8 mouse cellular contexts compared by ENCODE assay signal in the genomic region with DNA sequence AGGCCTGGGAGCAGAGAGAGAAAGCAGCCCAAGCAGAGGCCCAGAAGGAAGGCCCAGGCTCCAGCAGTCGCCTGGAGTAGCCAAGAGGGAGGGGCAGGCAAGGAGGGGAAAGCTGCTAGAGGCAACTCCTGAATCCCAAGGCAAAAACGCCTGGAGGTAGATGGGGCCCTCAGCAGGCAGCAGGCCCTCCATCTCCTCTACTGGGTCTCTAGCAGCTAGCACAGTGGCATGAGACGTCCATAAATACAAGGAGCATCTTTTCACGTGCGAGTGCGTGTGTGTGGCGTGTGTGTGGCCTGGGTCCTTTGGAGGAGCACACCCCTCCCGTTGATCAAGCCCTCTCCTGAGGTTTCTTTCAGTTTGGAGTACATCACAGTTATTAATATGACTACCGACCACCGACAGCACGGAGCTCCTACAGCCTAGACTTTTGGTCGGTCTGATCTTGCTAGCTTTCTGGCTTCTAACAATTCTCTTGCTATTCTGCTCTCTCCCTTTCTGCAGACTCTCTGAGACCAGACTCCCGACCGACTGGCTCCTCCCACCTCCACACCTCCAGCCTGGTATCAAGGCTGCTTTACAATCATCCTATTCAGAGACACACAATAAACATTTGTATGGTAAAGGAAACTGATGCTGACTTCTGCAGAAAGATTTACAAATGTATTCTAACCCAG. TPM values are rescaled to one million over a fixed set of nuclear protein-coding genes. Genes with fewer than 3 reads are reported as not detected.
A peak's percentile ranks its signal among the peaks of the same experiment; 100 is the strongest.
DNase-seq lines count a peak whose midpoint lies in the region; ATAC-seq and TF ChIP-seq lines count a peak whose summit lies in the region.

No protein-coding gene starts in this region.

- no peak for ATAC-seq in heart, embryonic 16.5 days (replicated peaks; ENCODE audit: extremely low read depth, insufficient read depth, low FRiP score)
- no peak for ATAC-seq in forebrain, postnatal 0 days
- no peak; the same call in 1 of the 2 replicates for ATAC-seq in midbrain, embryonic 14.5 days (ENCODE audit: low FRiP score, low TSS enrichment)

- no peak for DNase-seq in heart, adult 11 months
- peak; percentile 46 for DNase-seq in NIH3T3 (ENCODE audit: low read depth)
- peak; percentile 25 for DNase-seq in forebrain, postnatal 0 days
- peak; percentile 33 for DNase-seq in midbrain, embryonic 14.5 days
- DNase-seq in urinary bladder, adult 2 months (ENCODE audit: low spot score) = no peak
- no peak for DNase-seq in layer of hippocampus, adult 9-11 months
- DNase-seq in ovary, postnatal 10 days (ENCODE audit: low spot score) = no peak

- TF ChIP-seq CTCF in forebrain, postnatal 0 days (IDR thresholded peaks at IDR 0.05; ENCODE audit: low read depth) = no peak

- 18% methylated on average over 14 of the region's 14 CpGs for WGBS in heart, embryonic 16.5 days
- WGBS in forebrain, postnatal 0 days = 7% methylated on average over 14 of the region's 14 CpGs
- 3% methylated on average over 14 of the region's 14 CpGs for WGBS in midbrain, embryonic 14.5 days

- peaks cover 30% of the 10 kb centered on the region for H3K4me1 ChIP-seq in heart, embryonic 16.5 days (ENCODE audit: control insufficient read depth, insufficient read depth, low read length)
- peaks cover 27% of the 10 kb centered on the region; the same call in 1 of the 2 replicates for H3K4me1 ChIP-seq in forebrain, postnatal 0 days (ENCODE audit: insufficient read depth)
- peaks cover 28% of the 10 kb centered on the region for H3K4me1 ChIP-seq in midbrain, embryonic 14.5 days (ENCODE audit: control insufficient read depth, insufficient read depth, low read length)

- no peaks in the 10 kb centered on the region for H3K9me3 ChIP-seq in heart, embryonic 16.5 days (replicated peaks; ENCODE audit: control insufficient read depth, low read length)
- H3K9me3 ChIP-seq in forebrain, postnatal 0 days (ENCODE audit: low read length) = no peaks in the 10 kb centered on the region
- no peaks in the 10 kb centered on the region for H3K9me3 ChIP-seq in midbrain, embryonic 14.5 days (ENCODE audit: control insufficient read depth, low read length)

- H3K4me2 ChIP-seq in heart, embryonic 16.5 days (ENCODE audit: low read depth, low read length) = peak overlapping the region; percentile 32
- H3K4me2 ChIP-seq in forebrain, postnatal 0 days (ENCODE audit: low read depth) = no peak overlapping the region
- peak overlapping the region; percentile 22; the same call in 1 of the 2 replicates for H3K4me2 ChIP-seq in midbrain, embryonic 14.5 days (ENCODE audit: low read length)

- no peaks in the 10 kb centered on the region for H3K27me3 ChIP-seq in heart, embryonic 16.5 days (ENCODE audit: control insufficient read depth, insufficient read depth, low read length)
- no peaks in the 10 kb centered on the region for H3K27me3 ChIP-seq in forebrain, postnatal 0 days (ENCODE audit: insufficient read depth, low read length)
- H3K27me3 ChIP-seq in midbrain, embryonic 14.5 days (ENCODE audit: control insufficient read depth, insufficient read depth, low read length) = no peaks in the 10 kb centered on the region

- H3K27ac ChIP-seq in heart, embryonic 16.5 days (ENCODE audit: low read length) = peak overlapping the region; percentile 14; the same call in 1 of the 2 replicates
- peak overlapping the region; percentile 57 for H3K27ac ChIP-seq in forebrain, postnatal 0 days (ENCODE audit: low read depth, low read length)
- peak overlapping the region; percentile 71 for H3K27ac ChIP-seq in midbrain, embryonic 14.5 days (replicated peaks; ENCODE audit: low read depth, low read length)

- H3K9ac ChIP-seq in heart, embryonic 16.5 days (ENCODE audit: low read length) = peak overlapping the region; percentile 35
- H3K9ac ChIP-seq in forebrain, postnatal 0 days = peak overlapping the region; percentile 25; the same call in 1 of the 2 replicates
- H3K9ac ChIP-seq in midbrain, embryonic 14.5 days (replicated peaks; ENCODE audit: low read length) = 0 out of 2 replicates have a peak overlapping the region, but pooled peaks have one; percentile 37

- no peak overlapping the region for H3K4me3 ChIP-seq in heart, embryonic 16.5 days (ENCODE audit: low read length)
- no peak overlapping the region for H3K4me3 ChIP-seq in forebrain, postnatal 0 days (ENCODE audit: low read depth, low read length)
- H3K4me3 ChIP-seq in midbrain, embryonic 14.5 days (replicated peaks; ENCODE audit: low read depth, low read length) = no peak overlapping the region

- H3K36me3 ChIP-seq in heart, embryonic 16.5 days (ENCODE audit: control insufficient read depth, insufficient read depth) = no peaks in the 10 kb centered on the region
- no peaks in the 10 kb centered on the region for H3K36me3 ChIP-seq in forebrain, postnatal 0 days (ENCODE audit: insufficient read depth)
- H3K36me3 ChIP-seq in midbrain, embryonic 14.5 days (ENCODE audit: control insufficient read depth, insufficient read depth, low read length) = no peaks in the 10 kb centered on the region

RNA-seq across cellular contexts. Expression of a gene that starts 9.9 kb away (rescaled TPM):
- polyA plus RNA-seq in heart, embryonic 16.5 days (2015; fragmentation: Nextera tagmentation; extraction: Ambion mirVana) = 94.3 and 131 TPM in 2 replicates
- 43.7 and 49.9 TPM in 2 replicates for total RNA-seq in forebrain, postnatal 0 days (2014; rRNA removed)
- polyA plus RNA-seq in forebrain, postnatal 0 days (2015; fragmentation: Nextera tagmentation; extraction: Ambion mirVana) = 112 and 117 TPM in 2 replicates
- polyA plus RNA-seq in midbrain, embryonic 14.5 days (2014; fragmentation: Nextera tagmentation; extraction: Ambion mirVana) = 132 and 150 TPM in 2 replicates
- 56.7 and 60.4 TPM in 2 replicates for polyA plus RNA-seq in urinary bladder, adult 2 months (2012; rRNA removed)

RNA-seq across cellular contexts. Expression of a gene that starts 16.3 kb away (rescaled TPM):
- polyA plus RNA-seq in heart, embryonic 16.5 days (2015; fragmentation: Nextera tagmentation; extraction: Ambion mirVana) = 1,055 and 1,099 TPM in 2 replicates
- total RNA-seq in forebrain, postnatal 0 days (2014; rRNA removed) = 259 and 351 TPM in 2 replicates
- polyA plus RNA-seq in forebrain, postnatal 0 days (2015; fragmentation: Nextera tagmentation; extraction: Ambion mirVana) = 1,192 and 1,422 TPM in 2 replicates
- 1,201 and 1,312 TPM in 2 replicates for polyA plus RNA-seq in midbrain, embryonic 14.5 days (2014; fragmentation: Nextera tagmentation; extraction: Ambion mirVana)
- 565 and 747 TPM in 2 replicates for polyA plus RNA-seq in urinary bladder, adult 2 months (2012; rRNA removed)

RNA-seq across cellular contexts. Expression of a gene that starts 23.9 kb away (rescaled TPM):
- 22.4 and 24.6 TPM in 2 replicates for polyA plus RNA-seq in heart, embryonic 16.5 days (2015; fragmentation: Nextera tagmentation; extraction: Ambion mirVana)
- total RNA-seq in forebrain, postnatal 0 days (2014; rRNA removed) = 21.8 and 25.5 TPM in 2 replicates
- polyA plus RNA-seq in forebrain, postnatal 0 days (2015; fragmentation: Nextera tagmentation; extraction: Ambion mirVana) = 34.8 and 40.2 TPM in 2 replicates
- 38.2 and 43.4 TPM in 2 replicates for polyA plus RNA-seq in midbrain, embryonic 14.5 days (2014; fragmentation: Nextera tagmentation; extraction: Ambion mirVana)
- 13.6 and 18.0 TPM in 2 replicates for polyA plus RNA-seq in urinary bladder, adult 2 months (2012; rRNA removed)

RNA-seq across cellular contexts. Expression of a gene that starts 23.9 kb away (rescaled TPM):
- 39.2 and 40.2 TPM in 2 replicates for polyA plus RNA-seq in heart, embryonic 16.5 days (2015; fragmentation: Nextera tagmentation; extraction: Ambion mirVana)
- 17.3 and 22.8 TPM in 2 replicates for total RNA-seq in forebrain, postnatal 0 days (2014; rRNA removed)
- polyA plus RNA-seq in forebrain, postnatal 0 days (2015; fragmentation: Nextera tagmentation; extraction: Ambion mirVana) = 60.5 and 68.0 TPM in 2 replicates
- polyA plus RNA-seq in midbrain, embryonic 14.5 days (2014; fragmentation: Nextera tagmentation; extraction: Ambion mirVana) = 48.4 and 50.1 TPM in 2 replicates
- 47.5 and 63.9 TPM in 2 replicates for polyA plus RNA-seq in urinary bladder, adult 2 months (2012; rRNA removed)

RNA-seq across cellular contexts. Expression of a gene that starts 31.7 kb away (rescaled TPM):
- polyA plus RNA-seq in heart, embryonic 16.5 days (2015; fragmentation: Nextera tagmentation; extraction: Ambion mirVana) = 1,358 and 1,596 TPM in 2 replicates
- 628 and 701 TPM in 2 replicates for total RNA-seq in forebrain, postnatal 0 days (2014; rRNA removed)
- polyA plus RNA-seq in forebrain, postnatal 0 days (2015; fragmentation: Nextera tagmentation; extraction: Ambion mirVana) = 1,510 and 1,858 TPM in 2 replicates
- 938 and 1,310 TPM in 2 replicates for polyA plus RNA-seq in midbrain, embryonic 14.5 days (2014; fragmentation: Nextera tagmentation; extraction: Ambion mirVana)
- polyA plus RNA-seq in urinary bladder, adult 2 months (2012; rRNA removed) = 940 and 1,078 TPM in 2 replicates

Comparison
In these comparisons a context has a peak if more than half of its experiments do, and no peak if none do; other contexts are left out.
1. H3K27ac ChIP-seq: peak in every context shown above with its lines; median percentile 71 in midbrain, embryonic 14.5 days; 57 in forebrain, postnatal 0 days; 14 in heart, embryonic 16.5 days.
2. DNase-seq: peak in NIH3T3 (single experiment), forebrain, postnatal 0 days (single experiment) and midbrain, embryonic 14.5 days (single experiment); none in heart, adult 11 months (single experiment), urinary bladder, adult 2 months (single experiment), layer of hippocampus, adult 9-11 months (single experiment) and ovary, postnatal 10 days (single experiment).
3. Peak in every context shown above with its lines, with median percentiles within 50 percentile points of each other: H3K9ac ChIP-seq.